Mouse (Mus musculus) MEL (cell line): ENCODE results near the gene Kazn.

Experiments used
- CTCF ChIP-seq, 3 experiments: IDR thresholded peaks in 2 of 3; conservative IDR thresholded peaks in 1 of 3; 2 replicates each; pipeline ENCODE4 v1.5.1; 2011 to 2012; ENCODE audit warnings: low read length in 3 of 3, low read depth in 2 of 3, mild to moderate bottlenecking in 2 of 3, improper control_type of control experiment in 1 of 3, inconsistent platforms in 1 of 3, mixed read lengths in 1 of 3, moderate library complexity in 1 of 3; ENCODE audit not compliant: control insufficient read depth in 1 of 3, insufficient read depth in 1 of 3, poor library complexity in 1 of 3, severe bottlenecking in 1 of 3
- E2F4 ChIP-seq: IDR thresholded peaks from 2 replicates; pipeline ENCODE4 v1.6.1; 2011; ENCODE audit warnings: low read depth, low read length, improper control_type of control experiment, borderline replicate concordance
- ELF1 ChIP-seq: IDR thresholded peaks from 2 replicates; pipeline ENCODE4 v1.6.1; 2014; ENCODE audit warnings: low read depth, mild to moderate bottlenecking, inconsistent platforms, low read length, improper control_type of control experiment, moderate library complexity
- KAT2A ChIP-seq: conservative IDR thresholded peaks from 2 replicates; pipeline ENCODE4 v1.6.1; 2012; ENCODE audit warnings: low read depth, low read length, improper control_type of control experiment, inconsistent platforms
- MAX ChIP-seq: IDR thresholded peaks from 2 replicates; pipeline ENCODE4 v1.6.1; 2011; ENCODE audit warnings: low read length, improper control_type of control experiment
- MXI1 ChIP-seq: IDR thresholded peaks from 2 replicates; pipeline ENCODE4 v1.6.1; 2011; ENCODE audit warnings: mild to moderate bottlenecking, low read depth, low read length, improper control_type of control experiment
- SMC3 ChIP-seq: IDR thresholded peaks from 2 replicates; pipeline ENCODE4 v1.6.1; 2011; ENCODE audit warnings: low read depth, low read length, improper control_type of control experiment
- USF2 ChIP-seq, 2 experiments: IDR thresholded peaks; 2 replicates each; pipeline ENCODE4 v1.6.1; 2011 to 2012; ENCODE audit warnings: improper control_type of control experiment in 2 of 2, low read length in 2 of 2, borderline replicate concordance in 1 of 2, inconsistent platforms in 1 of 2, low read depth in 1 of 2, mild to moderate bottlenecking in 1 of 2; ENCODE audit not compliant: insufficient read depth in 1 of 2

DNA sequence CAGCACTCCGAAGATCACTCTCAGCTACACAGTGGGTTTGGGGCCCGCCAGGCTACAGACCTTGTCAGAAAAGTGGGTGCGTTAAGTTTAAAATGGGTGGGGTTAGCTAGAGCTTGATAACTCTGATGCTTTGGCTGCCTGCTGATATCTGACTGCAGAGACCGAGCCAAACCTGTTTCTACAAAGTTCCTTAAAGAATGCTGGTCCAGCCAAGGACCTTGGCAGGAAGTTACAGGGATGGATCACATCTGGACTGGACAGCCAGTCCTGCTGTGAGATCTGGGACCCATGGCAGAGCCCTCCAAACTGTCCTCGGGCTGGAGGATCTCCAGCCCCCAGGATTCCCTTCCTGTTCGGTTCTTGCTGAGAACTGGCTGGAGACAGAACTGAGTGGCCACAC lies 173.4 kb downstream of the Kazn start:
- TF ChIP-seq CTCF (IDR thresholded peaks at IDR 0.05 in 2 of 3, conservative IDR thresholded peaks at IDR 0.05 in 1 of 3; ENCODE audit: control insufficient read depth in 1 of 3, insufficient read depth in 1 of 3, low read depth in 2 of 3, low read length in 3 of 3, poor library complexity in 1 of 3, severe bottlenecking in 1 of 3): no peak
- TF ChIP-seq SMC3: no peak
- no peak for TF ChIP-seq USF2 (IDR thresholded peaks at IDR 0.05; ENCODE audit: borderline replicate concordance in 1 of 2, insufficient read depth in 1 of 2, low read depth in 1 of 2, low read length in 2 of 2)
- TF ChIP-seq MAX: no peak
- TF ChIP-seq E2F4: no peak
- TF ChIP-seq MXI1: no peak
- TF ChIP-seq KAT2A: no peak
- TF ChIP-seq ELF1: no peak
